Mouse (Mus musculus) adrenal gland, postnatal 25 days (tissue): Measurements from ENCODE around the gene Gm28827. TPM values are rescaled to one million over a fixed set of nuclear protein-coding genes. Genes with fewer than 3 reads are reported as not detected.
"Not testable (repeated sequence)": the region's sequence is repeated elsewhere in the genome, so short reads cannot be mapped to it uniquely, and the experiment has no call there.

Source experiments
- DNase-seq: peaks from one replicate; pipeline ENCODE4 v3.0.0; 2021; ENCODE audit warnings: mixed read lengths
- long read RNA-seq: library from polyadenylated mRNA; stranded (forward); transcript quantifications from one replicate; pipeline ENCODE4 v2.0.0, GENCODE M21; 2021
- total RNA-seq: library from RNA; stranded (reverse); gene quantifications from 2 replicates; pipeline ENCODE4 v1.2.3, GENCODE M21; 2021

The Gm28827 gene
- total RNA-seq: not detected in 2 replicates
- long read RNA-seq: 0 reads

DNA sequence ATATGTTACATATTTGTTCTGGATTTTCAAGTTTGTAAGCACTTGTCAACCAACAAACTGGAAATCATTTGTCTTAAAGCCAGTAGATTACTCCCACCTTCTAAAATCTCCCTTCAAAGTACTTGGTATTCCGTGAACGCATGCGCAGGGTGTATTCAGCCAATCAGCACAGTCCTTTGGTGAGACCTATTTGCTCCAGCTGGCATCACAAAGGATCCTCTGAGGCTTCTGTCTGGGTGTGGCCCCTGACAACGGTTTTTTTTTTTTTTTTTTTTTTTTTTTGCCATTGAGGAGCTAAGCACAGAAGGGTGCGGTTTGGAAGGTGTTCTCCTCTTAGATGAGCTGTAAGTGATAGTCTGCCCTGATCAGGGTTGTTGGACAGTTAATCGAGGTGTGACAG is at the start of gene Gm28827:
Gm28827 (plus strand) TSS at position 301 of the 400 bp plus-strand sequence.
- DNase-seq: not testable (repeated sequence)
